Mouse (Mus musculus) ES-Bruce4 (cell line): ENCODE measurements around the gene Wscd2. TPM values are rescaled to one million over a fixed set of nuclear protein-coding genes. Genes with fewer than 3 reads are reported as not detected.

Source experiments
- H3K27ac ChIP-seq: 2 replicates; pipeline ENCODE4 v1.5.1; 2012; ENCODE audit warnings: low read length, inconsistent platforms; ENCODE audit not compliant: insufficient read depth
- H3K27me3 ChIP-seq: 2 replicates; pipeline ENCODE4 v1.6.1; 2012; ENCODE audit warnings: mild to moderate bottlenecking, low read length, inconsistent platforms; ENCODE audit not compliant: control insufficient read depth, poor library complexity, insufficient read depth, severe bottlenecking
- H3K36me3 ChIP-seq: 2 replicates; pipeline ENCODE4 v1.6.1; 2012; ENCODE audit warnings: inconsistent platforms, mild to moderate bottlenecking, low read length, moderate library complexity; ENCODE audit not compliant: control insufficient read depth, poor library complexity, insufficient read depth, severe bottlenecking
- H3K4me1 ChIP-seq: one replicate; pipeline ENCODE4 v1.8.1; 2011; ENCODE audit warnings: low read length; ENCODE audit not compliant: control insufficient read depth, insufficient read depth
- H3K4me3 ChIP-seq: 2 replicates; pipeline ENCODE4 v1.5.1; 2011; ENCODE audit warnings: low read depth, mild to moderate bottlenecking, low read length
- H3K9ac ChIP-seq: 2 replicates; pipeline ENCODE4 v1.6.1; 2012; ENCODE audit warnings: low read depth, mild to moderate bottlenecking, inconsistent platforms; ENCODE audit not compliant: poor library complexity, severe bottlenecking
- H3K9me3 ChIP-seq: replicated peaks from 2 replicates; pipeline ENCODE4 v1.6.1; 2012; ENCODE audit warnings: mild to moderate bottlenecking, low read length, inconsistent platforms; ENCODE audit not compliant: control insufficient read depth, poor library complexity, insufficient read depth, severe bottlenecking
- CTCF ChIP-seq: IDR thresholded peaks from one replicate; pipeline ENCODE4 v1.8.1; 2011; ENCODE audit warnings: low read depth, low read length
- EP300 ChIP-seq: IDR thresholded peaks from 2 replicates; pipeline ENCODE4 v1.6.1; 2011; ENCODE audit warnings: low read depth, low read length; ENCODE audit not compliant: insufficient read depth
- POLR2A ChIP-seq: IDR thresholded peaks from one replicate; pipeline ENCODE4 v1.8.1; 2011; ENCODE audit warnings: low read length; ENCODE audit not compliant: insufficient read depth
- polyA plus RNA-seq: library from polyadenylated mRNA; stranded (reverse); fragments of >200 nt; gene quantifications from 2 replicates; pipeline ENCODE4 v1.2.4, GENCODE M21; 2011; ENCODE audit warnings: low read depth; ENCODE audit not compliant: missing spikeins, insufficient read depth, insufficient read length

Wscd2 gene
- polyA plus RNA-seq, 1 experiment, result 2.3 TPM

DNA sequence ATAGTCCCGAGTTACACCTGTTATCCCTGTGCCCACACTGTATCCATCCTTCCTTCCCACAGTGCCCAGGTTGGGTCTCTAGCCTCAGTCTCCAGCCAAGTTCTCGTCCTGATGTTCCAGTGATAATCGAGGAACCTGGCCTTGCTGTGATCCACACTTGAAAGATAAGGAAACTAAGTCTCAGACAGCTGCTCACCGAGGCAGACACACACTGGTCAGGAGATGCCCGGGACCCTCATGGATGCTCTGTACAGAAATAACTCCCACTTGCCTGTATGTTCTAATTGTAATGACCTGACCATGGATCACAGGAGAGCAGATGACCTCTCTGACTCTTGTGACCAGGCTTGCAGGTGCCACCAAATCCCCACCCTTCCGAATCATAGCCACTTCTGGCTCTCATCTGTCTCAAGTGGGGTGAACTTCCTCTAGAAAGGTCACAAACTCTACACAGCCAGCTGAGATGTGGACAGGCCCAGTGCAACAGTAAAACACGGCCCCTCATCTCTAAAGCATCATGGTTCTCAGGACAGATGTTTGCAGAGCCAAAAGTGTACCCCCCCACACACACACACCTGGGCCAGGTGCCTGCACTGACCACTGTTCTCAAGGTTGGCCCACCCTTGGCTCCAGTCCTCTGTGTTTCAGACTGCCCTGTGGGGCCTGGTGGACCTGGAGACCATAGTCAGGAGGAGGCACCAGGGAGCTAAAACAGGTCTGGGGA is 144.9 kb downstream of the Wscd2 start:
- Histone ChIP-seq H3K9ac (no peak overlapping the region), H3K4me3 (no peak overlapping the region), H3K36me3 (no peaks in the 10 kb centered on the region), H3K9me3 (no peaks in the 10 kb centered on the region), H3K4me1 (peaks cover 5% of the 10 kb centered on the region), H3K27ac (no peak overlapping the region), H3K27me3 (no peaks in the 10 kb centered on the region)
- no peak for TF ChIP-seq POLR2A
- no peak for TF ChIP-seq EP300
- TF ChIP-seq CTCF, result no peak

DNA sequence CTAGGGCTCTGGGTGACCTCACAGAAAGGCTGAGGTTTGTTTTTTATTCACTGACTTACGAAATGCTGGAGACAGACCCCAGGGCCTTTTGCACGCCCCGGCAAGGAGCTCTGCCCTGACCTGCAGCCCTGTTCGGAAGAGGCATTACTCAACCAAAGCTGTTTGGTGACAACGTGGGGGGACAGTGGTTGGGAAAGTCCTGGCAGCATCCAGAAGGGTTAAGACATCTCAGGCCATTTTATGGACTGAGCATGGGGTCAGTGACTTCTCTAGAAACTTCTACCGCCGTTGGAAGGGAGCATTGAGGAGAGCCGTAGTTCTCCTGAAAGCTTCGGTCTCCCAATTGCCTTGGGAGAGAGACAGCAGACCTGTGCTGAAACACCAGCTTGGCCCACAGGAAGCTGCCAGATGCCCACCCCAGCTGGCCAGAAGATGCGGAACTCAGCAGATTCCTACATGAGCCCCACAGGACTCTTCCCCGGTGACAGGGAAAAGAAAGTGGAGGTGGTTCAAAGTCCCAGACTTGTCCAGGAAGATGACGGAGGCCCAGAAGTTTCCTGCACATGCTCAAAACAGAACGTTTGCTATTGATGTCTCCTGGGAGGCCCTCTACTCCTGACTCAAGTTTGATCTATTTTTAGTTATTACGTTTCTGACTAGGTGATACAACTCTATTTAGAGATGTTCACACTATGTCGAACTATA is 145.9 kb downstream of the Wscd2 start:
- no peak for TF ChIP-seq POLR2A
- no peak for TF ChIP-seq CTCF
- no peak for TF ChIP-seq EP300
- H3K9me3 ChIP-seq, result no peaks in the 10 kb centered on the region
- no peak overlapping the region for H3K9ac ChIP-seq
- H3K4me1 ChIP-seq, result peaks cover 3% of the 10 kb centered on the region
- no peaks in the 10 kb centered on the region for H3K27me3 ChIP-seq
- no peaks in the 10 kb centered on the region for H3K36me3 ChIP-seq
- no peak overlapping the region for H3K27ac ChIP-seq
- H3K4me3 ChIP-seq, result no peak overlapping the region

DNA sequence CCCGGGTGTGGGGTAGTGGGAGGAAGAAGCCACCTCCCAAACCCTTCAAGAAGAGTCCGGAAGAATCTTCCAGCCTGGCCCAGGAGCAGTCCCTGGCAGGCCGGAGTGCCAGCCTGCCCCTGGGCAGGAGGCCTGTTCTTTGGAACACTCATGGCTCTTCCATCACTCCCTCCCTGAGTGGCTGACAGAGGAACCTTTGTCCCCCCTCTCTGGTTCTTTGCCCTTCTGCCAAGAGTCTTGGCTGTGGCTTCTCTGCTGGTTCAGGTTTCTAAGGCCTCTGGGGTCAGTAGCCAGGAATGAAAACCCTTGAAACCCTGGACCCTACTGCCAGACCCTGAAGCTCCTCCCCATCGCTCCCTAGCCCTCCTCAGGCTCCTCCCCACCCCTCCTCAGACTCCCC is 147.5 kb downstream of the Wscd2 start:
- Histone ChIP-seq H3K9me3 (no peaks in the 10 kb centered on the region), H3K36me3 (no peaks in the 10 kb centered on the region), H3K9ac (no peak overlapping the region), H3K27me3 (no peaks in the 10 kb centered on the region), H3K4me3 (no peak overlapping the region), H3K27ac (no peak overlapping the region), H3K4me1 (no peaks in the 10 kb centered on the region)
- TF ChIP-seq POLR2A (no peak), EP300 (no peak), CTCF (no peak)

DNA sequence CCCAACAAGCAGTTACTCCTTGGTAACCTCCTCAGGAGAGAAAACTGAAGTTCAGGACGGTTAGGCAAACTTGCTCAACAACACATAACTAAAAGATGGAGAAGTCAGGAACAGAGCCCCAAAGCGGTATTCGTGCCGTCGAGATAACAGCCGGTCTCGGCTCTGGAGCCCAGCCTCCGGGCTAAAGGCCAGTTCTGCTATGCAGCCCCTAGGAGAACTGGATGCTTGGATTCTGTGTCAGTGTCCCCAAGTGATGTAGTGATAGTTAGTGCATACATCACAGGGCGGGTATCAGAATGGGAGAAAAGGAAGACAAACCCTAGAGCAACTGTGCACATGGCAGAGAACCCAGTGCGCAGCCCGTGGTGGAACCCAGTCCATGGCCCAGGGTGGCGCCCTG is 147.9 kb downstream of the Wscd2 start:
- H3K9ac ChIP-seq, result no peak overlapping the region
- H3K27ac ChIP-seq, result no peak overlapping the region
- TF ChIP-seq POLR2A (no peak), EP300 (no peak), CTCF (no peak)
- no peaks in the 10 kb centered on the region for H3K9me3 ChIP-seq
- H3K27me3 ChIP-seq, result no peaks in the 10 kb centered on the region
- no peak overlapping the region for H3K4me3 ChIP-seq
- H3K36me3 ChIP-seq, result no peaks in the 10 kb centered on the region
- no peaks in the 10 kb centered on the region for H3K4me1 ChIP-seq

DNA sequence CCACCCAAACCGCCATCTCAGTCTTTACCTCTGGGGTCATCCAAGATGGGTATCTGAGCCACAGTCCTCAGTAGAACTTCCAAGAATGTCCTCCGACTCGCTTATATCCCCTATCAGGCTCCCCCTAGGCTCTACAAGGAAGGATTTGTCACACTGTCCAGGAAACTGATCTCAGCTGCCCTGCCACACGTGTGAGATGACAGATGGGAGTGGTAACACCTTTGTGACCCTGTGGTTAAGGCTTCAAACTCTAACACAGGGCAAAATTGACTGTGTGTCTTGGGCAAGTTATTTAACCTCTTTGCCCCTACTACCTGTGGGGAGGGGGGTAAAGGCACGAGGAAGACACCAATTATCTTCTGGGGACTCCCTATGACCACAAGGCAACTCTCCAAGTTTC is 149.0 kb downstream of the Wscd2 start:
- Histone ChIP-seq H3K27ac (no peak overlapping the region), H3K36me3 (no peaks in the 10 kb centered on the region), H3K9me3 (no peaks in the 10 kb centered on the region), H3K4me3 (no peak overlapping the region), H3K9ac (no peak overlapping the region), H3K27me3 (no peaks in the 10 kb centered on the region), H3K4me1 (no peaks in the 10 kb centered on the region)
- TF ChIP-seq CTCF (no peak), EP300 (no peak), POLR2A (no peak)

Other genes with a start within 250 kb of the Wscd2 start
- 11.7 and 12.6 TPM in 2 replicates for gene Sgsm1, start 179.5 kb upstream of the Wscd2 start, polyA plus RNA-seq
- gene Aym1, start 133.0 kb upstream of the Wscd2 start, polyA plus RNA-seq, result not detected in 2 replicates
- 1.8 and 2.1 TPM in 2 replicates for gene Cmklr1, start 160.1 kb downstream of the Wscd2 start, polyA plus RNA-seq
- gene 1700069L16Rik, start 234.4 kb downstream of the Wscd2 start, polyA plus RNA-seq, result not detected in 2 replicates
- 2.8 and 3.4 TPM in 2 replicates for gene Ficd, start 245.5 kb downstream of the Wscd2 start, polyA plus RNA-seq